Mouse (Mus musculus) kidney, adult 2 months (tissue): ENCODE measurements around the gene Selenbp1.
A peak's percentile ranks its signal among the peaks of the same experiment; 100 is the strongest.

Experiments used
- CTCF ChIP-seq: fragments of 200-500 bp; conservative IDR thresholded peaks from 2 replicates; pipeline ENCODE4 v1.5.1; 2011; ENCODE audit warnings: low read depth, mild to moderate bottlenecking, control low read depth, low read length, moderate library complexity, mixed read lengths; ENCODE audit not compliant: insufficient read depth, insufficient read length
- POLR2A ChIP-seq: fragments of 200-500 bp; IDR thresholded peaks from one replicate; pipeline ENCODE4 v1.6.1; 2011; ENCODE audit warnings: low read depth, low read length, control low read depth

DNA sequence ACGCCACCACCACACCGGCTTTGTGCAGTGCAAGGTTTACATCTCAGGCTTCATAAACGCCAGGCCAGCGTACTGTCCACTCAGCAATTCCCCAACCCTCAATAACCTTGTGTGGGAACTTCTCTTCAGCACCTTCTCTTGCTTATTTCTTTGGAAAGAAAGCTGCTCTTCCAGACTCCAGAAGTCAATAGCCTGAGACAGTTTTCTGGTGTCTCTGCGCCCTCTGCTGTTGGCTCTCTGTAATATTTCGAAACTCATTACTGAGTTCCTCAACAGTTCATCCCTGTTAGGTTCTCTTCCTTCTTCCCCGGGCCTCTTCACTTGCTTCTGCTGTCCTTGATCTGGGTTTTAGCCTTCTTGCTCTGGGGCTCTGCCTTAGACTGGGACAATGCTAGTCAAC lies 30.1 kb upstream of the Selenbp1 start:
- TF ChIP-seq POLR2A (no peak), CTCF (peak; percentile 58)
